Mouse (Mus musculus) stomach, postnatal 0 days (tissue): Measurements from ENCODE around the gene Vrtn.

Experiments used
- CTCF ChIP-seq: IDR thresholded peaks from 2 replicates; pipeline ENCODE4 v1.5.1; 2016; ENCODE audit warnings: antibody characterized with exemption, low read depth, mild to moderate bottlenecking, moderate library complexity
- EP300 ChIP-seq: optimal IDR thresholded peaks from 2 replicates; pipeline ENCODE3; 2016; ENCODE audit warnings: antibody characterized with exemption

- TF ChIP-seq CTCF = no peak
- no peak for TF ChIP-seq EP300
These were observed 29.1 kb upstream of the Vrtn start for GRCm38 (mm10) chr12:84611718-84612117.
